Mouse (Mus musculus): ENCODE measurements around the gene Hdc.

DNA sequence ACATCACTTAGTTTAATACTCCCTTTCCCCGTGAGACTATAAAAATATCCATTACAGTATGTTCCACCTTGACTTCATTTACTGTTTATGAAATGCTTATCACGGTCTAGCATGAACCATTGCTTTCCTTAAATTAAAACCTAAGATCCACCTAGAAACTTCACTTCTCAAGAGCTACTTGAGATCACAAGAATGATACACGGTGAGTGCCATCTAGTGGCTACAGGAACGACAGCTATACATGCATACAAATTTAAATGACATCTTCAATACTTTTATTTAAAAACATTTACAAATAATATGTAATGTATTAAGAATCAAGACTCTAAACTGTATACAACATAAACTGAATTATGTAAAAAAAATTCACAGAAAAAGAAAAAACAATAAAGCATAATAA lies 44.4 kb upstream of the Hdc start:
- TF ChIP-seq ZNF384 (IDR thresholded peaks at IDR 0.05; ENCODE audit: low read depth, low read length) (no peak), MAFK (IDR thresholded peaks at IDR 0.05; ENCODE audit: insufficient read depth, low read depth, low read length) (no peak)

Measured in ES-E14 (cell line).